14 mouse cellular contexts compared by ENCODE assay signal in genomic region chr8:10781860-10782259, GRCm38 (mm10).
"Had no signal": no experiment of that assay in that cellular context is flagged by ENCODE, and none has a peak within 500 bp of the region (broad histone marks: within the 10 kb centered on the region; RNA-seq: fewer than 3 reads in every experiment).

No protein-coding gene starts in this region.

- DNase-seq: lung, adult 2 months; lung, postnatal 14 days; lung, postnatal 36 days; midbrain, embryonic 14.5 days; retina, postnatal 1 day; right cerebral cortex, adult 18-20 months; right cerebral cortex, postnatal 25 days; right cerebral cortex, postnatal 4 days; spleen, adult 18-20 months; thymus, adult 18-20 months; thymus, postnatal 14 days; thymus, postnatal 36 days had no signal

- ATAC-seq: lung, postnatal 0 days; midbrain, embryonic 16.5 days had no signal
